Comparison of ENCODE assay signal across 11 mouse cellular contexts in genomic region chr5:136686349-136686748, GRCm38 (mm10). TPM values are rescaled to one million over a fixed set of nuclear protein-coding genes. Genes with fewer than 3 reads are reported as not detected.
"Had no signal": no experiment of that assay in that cellular context is flagged by ENCODE, and none has a peak within 500 bp of the region (broad histone marks: within the 10 kb centered on the region; RNA-seq: fewer than 3 reads in every experiment).

No protein-coding gene starts in this region.

- DNase-seq: lung, adult 18-20 months; lung, embryonic 14.5 days; lung, postnatal 10 days; lung, postnatal 4 days; midbrain, embryonic 14.5 days; right cerebral cortex, postnatal 14 days; spleen, adult 18-20 months; thymus, adult 18-20 months; thymus, postnatal 14 days; thymus, postnatal 36 days had no signal

RNA-seq across cellular contexts. Expression of gene Myl10, which starts 6.6 kb away (rescaled TPM):
- total RNA-seq: megakaryocyte, adult 5-6 weeks had no signal
